Mouse (Mus musculus): ENCODE measurements around the gene Srcin1.

DNA sequence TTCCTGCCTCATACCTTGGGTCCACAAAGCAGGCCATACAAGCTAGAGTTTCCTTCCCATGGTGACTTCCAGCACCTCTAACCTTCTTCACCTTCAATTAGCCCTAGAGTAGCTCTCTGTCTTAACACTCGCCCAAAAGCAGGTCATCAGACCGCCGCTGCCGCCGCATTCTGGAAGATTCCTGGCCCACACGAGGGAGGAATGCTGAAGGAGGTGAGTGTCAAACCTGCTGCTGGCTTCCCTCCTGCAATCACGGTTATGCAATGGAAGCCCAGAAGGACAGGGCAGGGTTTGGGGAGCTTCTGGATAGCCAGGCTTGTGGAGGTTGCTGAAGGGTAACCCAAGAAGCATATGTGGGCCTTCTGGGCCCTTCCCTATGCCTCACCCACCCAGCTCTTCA, 8.5 kb upstream of the Srcin1 start:
- no peak for TF ChIP-seq GATA1 (IDR thresholded peaks at IDR 0.05; ENCODE audit: low read length)
- no peak for TF ChIP-seq TAL1 (IDR thresholded peaks at IDR 0.05; ENCODE audit: low read length)

All from erythroblast, embryonic 14.5 days (primary cell).